Mouse (Mus musculus): ENCODE measurements around the gene Ccdc60. TPM values are rescaled to one million over a fixed set of nuclear protein-coding genes. Genes with fewer than 3 reads are reported as not detected.

Gene Ccdc60
- total RNA-seq, 2 experiments from 2014 or later = not detected

- Histone ChIP-seq H3K27ac (no peak overlapping the region), H3K4me3 (no peak overlapping the region)
- intact Hi-C loops (cut with DNase I) = no loop called here
- DNase-seq = no peak
- TF ChIP-seq CTCF (IDR thresholded peaks at IDR 0.05) = no peak
Observed at GRCm38 (mm10) chr5:116144711-116145110, 144.1 kb downstream of the Ccdc60 start.

- no peak overlapping the region for H3K27ac ChIP-seq
- H3K4me3 ChIP-seq = no peak overlapping the region
- intact Hi-C loops (cut with DNase I) = no loop called here
- no peak for DNase-seq
- TF ChIP-seq CTCF (IDR thresholded peaks at IDR 0.05) = no peak
Observed at GRCm38 (mm10) chr5:116140682-116141081, 148.1 kb downstream of the Ccdc60 start.

- TF ChIP-seq CTCF (IDR thresholded peaks at IDR 0.05) = peak; percentile 94
- DNase-seq = peak; percentile 80
- intact Hi-C loops (cut with DNase I) = loop anchor here (1.0 to 2.0 kb wide), 2 partner anchors 89 to 353 kb away; no protein-coding TSS in a partner anchor
- H3K4me3 ChIP-seq = peak overlapping the region; percentile 47
- no peak overlapping the region for H3K27ac ChIP-seq
Observed at GRCm38 (mm10) chr5:116123344-116123743, 165.4 kb downstream of the Ccdc60 start.

- peak; percentile 97 for TF ChIP-seq CTCF (IDR thresholded peaks at IDR 0.05)
- peak; percentile 75 for DNase-seq
- Histone ChIP-seq H3K27ac (no peak overlapping the region), H3K4me3 (no peak overlapping the region)
- intact Hi-C loops (cut with DNase I) = loop anchor here (2.0 kb wide), 1 partner anchor 88 kb away; no protein-coding TSS in a partner anchor
Observed at GRCm38 (mm10) chr5:116116567-116116966, 172.2 kb downstream of the Ccdc60 start.

DNA sequence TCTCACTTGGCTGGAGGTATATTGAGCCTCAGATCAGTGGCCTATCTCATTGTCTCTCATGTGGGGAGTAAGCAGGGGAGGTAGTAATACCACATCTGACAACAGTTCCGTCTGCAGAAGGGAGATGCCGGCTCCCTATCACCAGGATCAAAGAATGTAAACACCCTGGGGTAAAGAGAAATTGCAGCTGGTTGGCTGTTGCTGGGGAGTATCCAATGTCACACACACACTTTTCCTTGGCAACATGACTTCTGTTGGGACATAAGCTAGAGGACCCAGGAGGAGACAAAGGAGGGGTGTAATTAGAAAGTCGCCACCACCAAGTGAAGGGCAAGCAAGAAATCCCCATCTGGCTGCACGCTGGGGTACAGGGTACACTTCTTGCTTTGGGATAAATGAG is 172.7 kb downstream of the Ccdc60 start:
- DNase-seq = no peak
- no peak for TF ChIP-seq CTCF (IDR thresholded peaks at IDR 0.05)
- H3K4me3 ChIP-seq = no peak overlapping the region
- intact Hi-C loops (cut with DNase I) = loop anchor here (2.0 kb wide), 1 partner anchor 87 kb away; no protein-coding TSS in a partner anchor
- no peak overlapping the region for H3K27ac ChIP-seq

- DNase-seq = no peak
- no peak overlapping the region for H3K27ac ChIP-seq
- intact Hi-C loops (cut with DNase I) = no loop called here
Observed at GRCm38 (mm10) chr5:116115071-116115834, 173.5 kb downstream of the Ccdc60 start.

GRCm38 (mm10) chr5:116108651-116109050 is 180.1 kb downstream of the Ccdc60 start:
- intact Hi-C loops (cut with DNase I) = no loop called here
- no peak for TF ChIP-seq CTCF (IDR thresholded peaks at IDR 0.05)
- no peak for DNase-seq
- Histone ChIP-seq H3K27ac (no peak overlapping the region), H3K4me3 (no peak overlapping the region)

More at GRCm38 (mm10) chr5:116115071-116115834, 173.5 kb downstream of the Ccdc60 start:
- TF ChIP-seq CTCF (IDR thresholded peaks at IDR 0.05) = no peak
- no peak overlapping the region for H3K4me3 ChIP-seq

- H3K4me3 ChIP-seq = no peak overlapping the region
- TF ChIP-seq CTCF (IDR thresholded peaks at IDR 0.05) = no peak
- intact Hi-C loops (cut with DNase I) = no loop called here
- no peak overlapping the region for H3K27ac ChIP-seq
- no peak for DNase-seq
Observed at GRCm38 (mm10) chr5:116084231-116084630, 204.6 kb downstream of the Ccdc60 start.

GRCm38 (mm10) chr5:116083081-116083480 is 205.7 kb downstream of the Ccdc60 start, which contains the start of gene Tmem233:
TSS of gene Tmem233 (minus strand) at chr5:116083244.
- DNase-seq = peak; percentile 92
- no peak for TF ChIP-seq CTCF (IDR thresholded peaks at IDR 0.05)
- peak within 1 kb of the TSS; percentile 95 for H3K27ac ChIP-seq
- intact Hi-C loops (cut with DNase I) = loop anchor here (2.0 kb wide), 2 partner anchors 38 to 46 kb away; no protein-coding TSS in a partner anchor
- H3K4me3 ChIP-seq = peak within 1 kb of the TSS; percentile 86

DNA sequence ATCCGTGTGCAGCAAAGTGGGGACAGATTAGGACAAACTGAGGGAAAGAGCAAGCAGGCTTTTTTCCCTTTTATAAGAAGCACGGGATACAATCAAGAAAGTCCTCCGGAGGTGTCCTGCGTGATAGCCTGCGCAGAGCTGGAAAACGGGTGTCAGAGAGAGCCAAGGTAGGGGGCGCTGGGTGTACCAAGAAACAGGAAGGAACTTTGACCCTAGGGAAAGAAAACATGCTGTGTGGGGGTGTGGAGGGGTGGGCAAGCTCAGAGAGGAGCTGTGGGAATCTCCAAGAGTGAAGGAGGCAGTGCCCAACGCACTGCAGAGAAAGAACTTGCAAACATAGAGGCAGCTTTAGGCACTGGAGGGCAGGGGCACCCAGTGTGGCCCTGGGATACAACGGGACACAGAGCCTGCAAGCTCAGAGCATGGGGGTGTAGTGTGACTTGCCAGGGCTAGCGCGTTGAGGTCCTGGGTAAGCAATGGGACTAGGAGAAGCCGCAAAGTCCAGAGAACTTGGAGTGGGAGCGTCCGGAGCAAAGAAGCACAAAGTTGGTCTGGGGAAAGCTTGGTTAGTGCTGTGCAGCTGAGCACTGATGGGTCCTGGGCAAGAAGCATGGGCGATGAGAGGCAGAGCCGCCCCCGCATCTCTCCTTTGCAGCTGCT is 206.4 kb downstream of the Ccdc60 start:
- no peak; the same call in 1 of the 2 replicates for TF ChIP-seq CTCF (IDR thresholded peaks at IDR 0.05)
- intact Hi-C loops (cut with DNase I) = loop anchor here (2.0 kb wide), 2 partner anchors 38 to 46 kb away; no protein-coding TSS in a partner anchor
- peak overlapping the region; percentile 95 for H3K27ac ChIP-seq
- peak overlapping the region; percentile 86 for H3K4me3 ChIP-seq
- peak; percentile 57 for DNase-seq

- Histone ChIP-seq H3K4me3 (peak overlapping the region; percentile 86), H3K27ac (peak overlapping the region; percentile 95)
- intact Hi-C loops (cut with DNase I) = loop anchor here (2.0 kb wide), 2 partner anchors 37 to 45 kb away; no protein-coding TSS in a partner anchor
- no peak for TF ChIP-seq CTCF (IDR thresholded peaks at IDR 0.05)
- peak; percentile 80 for DNase-seq
Observed at GRCm38 (mm10) chr5:116081616-116082015, 207.2 kb downstream of the Ccdc60 start.

- intact Hi-C loops (cut with DNase I) = no loop called here
- peak overlapping the region; percentile 86 for H3K4me3 ChIP-seq
- DNase-seq = peak; percentile 82
- no peak for TF ChIP-seq CTCF (IDR thresholded peaks at IDR 0.05)
- peak overlapping the region; percentile 95 for H3K27ac ChIP-seq
Observed at GRCm38 (mm10) chr5:116080736-116081135, 208.0 kb downstream of the Ccdc60 start.

Other genes with a start within 250 kb of the Ccdc60 start
- gene Tmem233, start 205.7 kb downstream of the Ccdc60 start, total RNA-seq (2021) = 100 to 1,000 TPM; 102 to 138 TPM
- 100 to 1,000 TPM; 234 to 341 TPM for gene Hspb8, start 133.9 kb upstream of the Ccdc60 start, total RNA-seq (2021)

Data from gastrocnemius, adult 2 months (tissue).